Mouse (Mus musculus): ENCODE measurements around the gene Itgam. TPM values are rescaled to one million over a fixed set of nuclear protein-coding genes. Genes with fewer than 3 reads are reported as not detected.

Itgam gene
- 2.0 TPM for polyA plus RNA-seq (2017; shearing (Covaris generic))

DNA sequence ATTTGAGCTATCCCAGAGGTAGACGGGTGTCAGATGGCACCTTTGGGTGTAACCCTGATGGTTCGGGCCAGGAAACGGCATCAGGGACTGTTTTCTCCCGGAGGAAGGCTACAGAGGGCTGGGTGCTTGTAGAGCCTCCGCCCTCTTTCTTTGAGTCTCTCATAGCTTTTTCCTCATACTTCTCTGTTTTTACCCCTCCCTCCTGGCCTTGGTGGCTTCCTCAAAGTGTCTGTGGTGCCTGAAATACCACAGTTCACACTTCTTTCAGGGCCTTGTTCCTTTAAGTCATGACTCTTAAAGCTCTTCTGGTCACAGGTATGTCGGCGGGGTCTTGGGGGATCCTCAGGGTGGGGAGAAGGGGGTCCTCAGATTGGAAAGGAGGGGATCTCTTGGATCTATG is at the start of gene Itgam, which contains the start of gene Gm49368:
Gene Itgam (plus strand): TSS at position 185 of the 400 bp plus-strand sequence.
Gene Gm49368 (plus strand): TSS at position 228 of the 400 bp plus-strand sequence.

DNA sequence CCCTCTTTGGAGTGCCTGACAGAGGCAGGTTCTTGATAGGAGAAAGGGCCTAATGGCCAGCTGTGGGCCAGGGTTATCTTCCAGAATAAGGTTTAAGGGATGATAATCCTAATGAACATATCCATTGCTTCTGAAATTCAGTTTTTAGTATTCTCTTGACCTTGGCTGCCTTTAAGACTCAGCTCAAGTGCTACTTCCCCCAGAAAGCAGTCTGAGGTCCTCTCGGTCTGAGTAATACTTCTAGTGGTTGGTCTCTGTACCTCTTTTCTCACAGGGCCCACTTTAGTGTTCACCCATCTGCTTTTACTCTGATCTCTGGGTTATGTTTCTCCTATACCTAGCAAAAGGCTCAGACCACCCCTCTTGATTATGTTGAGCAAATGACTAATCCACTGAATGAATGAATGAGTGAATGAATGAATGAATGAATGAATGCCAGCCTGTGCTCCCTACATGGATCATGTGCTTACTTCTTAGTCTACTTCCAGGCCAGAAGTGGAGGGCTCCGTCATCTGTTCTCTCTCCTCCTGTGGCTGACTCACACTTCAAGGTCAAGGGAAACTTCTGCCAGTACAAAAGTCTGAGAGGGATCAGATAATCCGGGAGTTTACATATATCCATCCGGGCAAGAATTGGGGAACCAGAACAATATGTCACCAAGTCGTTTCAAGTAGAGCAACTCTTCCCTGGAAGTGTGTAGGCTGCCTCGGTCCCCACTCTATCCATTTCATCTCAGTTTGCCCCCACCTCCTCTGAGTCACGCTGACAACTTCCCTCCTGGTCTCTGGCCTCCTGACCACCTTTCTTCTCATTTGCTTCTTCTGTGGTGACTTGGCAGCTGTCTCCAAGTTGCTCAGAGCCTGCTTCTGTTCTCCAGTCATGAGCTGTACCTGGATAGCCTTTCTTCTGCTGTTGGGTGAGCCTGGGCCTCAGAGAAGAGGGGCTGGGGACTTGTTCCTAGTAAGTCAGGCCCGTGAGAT is 66.6 kb downstream of the Itgam start, which contains the start of gene Itgax:
Gene Itgax (plus strand): TSS at position 807 of the 980 bp plus-strand sequence.

DNA sequence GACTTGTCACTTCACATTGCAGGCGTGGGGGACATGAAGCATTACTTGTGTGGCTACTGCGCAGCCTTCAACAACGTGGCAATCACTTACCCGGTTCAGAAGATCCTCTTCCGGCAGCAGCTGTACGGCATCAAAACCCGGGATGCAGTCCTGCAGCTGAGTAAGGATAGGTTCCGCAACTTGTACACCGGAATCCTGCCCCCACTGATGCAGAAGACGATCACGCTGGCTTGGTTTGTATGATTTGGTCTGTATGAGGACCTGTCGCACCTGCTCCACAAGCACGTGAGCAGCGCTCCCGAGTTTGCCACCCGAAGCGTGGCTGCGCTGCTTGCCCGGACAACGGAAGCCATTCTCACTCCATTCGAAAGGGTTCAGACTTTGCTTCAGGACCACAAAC is 91.6 kb downstream of the Itgam start, which contains the start of gene Itgad:
Gene Itgad (plus strand): TSS at position 301 of the 400 bp plus-strand sequence.

Other genes with a start within 250 kb of the Itgam start
- 122 TPM for gene Stx4a, start 238.3 kb upstream of the Itgam start, polyA plus RNA-seq (2017; shearing (Covaris generic))
- not detected for gene Stx1b, start 238.1 kb upstream of the Itgam start, polyA plus RNA-seq (2017; shearing (Covaris generic))
- 30.0 TPM for gene Zfp646, start 186.4 kb upstream of the Itgam start, polyA plus RNA-seq (2017; shearing (Covaris generic))
- 13.1 TPM for gene Zfp668, start 185.8 kb upstream of the Itgam start, polyA plus RNA-seq (2017; shearing (Covaris generic))
- 0.73 TPM for gene Prss53, start 171.7 kb upstream of the Itgam start, polyA plus RNA-seq (2017; shearing (Covaris generic))
- not detected for gene Gm21974, start 167.2 kb upstream of the Itgam start, polyA plus RNA-seq (2017; shearing (Covaris generic))
- gene Vkorc1, start 167.0 kb upstream of the Itgam start, polyA plus RNA-seq (2017; shearing (Covaris generic)) = 33.6 TPM
- gene Bckdk, start 158.6 kb upstream of the Itgam start, polyA plus RNA-seq (2017; shearing (Covaris generic)) = 37.3 TPM
- 39.5 TPM for gene Kat8, start 150.1 kb upstream of the Itgam start, polyA plus RNA-seq (2017; shearing (Covaris generic))
- gene Prss8, start 132.5 kb upstream of the Itgam start, polyA plus RNA-seq (2017; shearing (Covaris generic)) = not detected
- 1.7 TPM for gene Prss36, start 115.9 kb upstream of the Itgam start, polyA plus RNA-seq (2017; shearing (Covaris generic))
- gene Fus, start 95.2 kb upstream of the Itgam start, polyA plus RNA-seq (2017; shearing (Covaris generic)) = 242 TPM
- 94.8 TPM for gene Pycard, start 68.8 kb upstream of the Itgam start, polyA plus RNA-seq (2017; shearing (Covaris generic))
- gene Trim72, start 58.7 kb upstream of the Itgam start, polyA plus RNA-seq (2017; shearing (Covaris generic)) = not detected
- not detected for gene Gm49368, start within 50 bp of the Itgam start, polyA plus RNA-seq (2017; shearing (Covaris generic))
- gene Itgax, start 66.9 kb downstream of the Itgam start, polyA plus RNA-seq (2017; shearing (Covaris generic)) = not detected
- gene Itgad, start 91.7 kb downstream of the Itgam start, polyA plus RNA-seq (2017; shearing (Covaris generic)) = 0.20 TPM
- gene Cox6a2, start 143.7 kb downstream of the Itgam start, polyA plus RNA-seq (2017; shearing (Covaris generic)) = not detected
- gene Armc5, start 174.7 kb downstream of the Itgam start, polyA plus RNA-seq (2017; shearing (Covaris generic)) = 20.8 TPM
- 0.82 TPM for gene 9130023H24Rik, start 175.4 kb downstream of the Itgam start, polyA plus RNA-seq (2017; shearing (Covaris generic))
- 0.70 TPM for gene Tgfb1i1, start 184.2 kb downstream of the Itgam start, polyA plus RNA-seq (2017; shearing (Covaris generic))
- not detected for gene Slc5a2, start 203.0 kb downstream of the Itgam start, polyA plus RNA-seq (2017; shearing (Covaris generic))
- 21.2 TPM for gene BC017158, start 235.5 kb downstream of the Itgam start, polyA plus RNA-seq (2017; shearing (Covaris generic))